Mouse (Mus musculus): ENCODE data around the gene Lclat1.

Gene Lclat1

GRCm38 (mm10) chr17:73107158-73108157 lies at the start of gene Lclat1:
Gene Lclat1 (plus strand): TSS chr17:73107985.
- peak; percentile 95 for DNase-seq

GRCm38 (mm10) chr17:73058319-73058718 lies 49.5 kb upstream of the Lclat1 start:
- no peak for DNase-seq

- no peak for DNase-seq
These were observed 47.4 kb upstream of the Lclat1 start for GRCm38 (mm10) chr17:73060224-73060896.

- no peak for DNase-seq
These were observed 46.9 kb upstream of the Lclat1 start for GRCm38 (mm10) chr17:73060897-73061252.

- DNase-seq: no peak
These were observed 45.1 kb upstream of the Lclat1 start for GRCm38 (mm10) chr17:73062701-73063100.

GRCm38 (mm10) chr17:73063299-73063698 lies 44.5 kb upstream of the Lclat1 start:
- no peak for DNase-seq

GRCm38 (mm10) chr17:73063781-73064180 lies 44.0 kb upstream of the Lclat1 start:
- DNase-seq: no peak

- no peak for DNase-seq
These were observed 41.2 kb upstream of the Lclat1 start for GRCm38 (mm10) chr17:73066387-73067169.

- DNase-seq: peak; percentile 49
These were observed 40.4 kb upstream of the Lclat1 start for GRCm38 (mm10) chr17:73067423-73067822.

GRCm38 (mm10) chr17:73068321-73068992 lies 39.3 kb upstream of the Lclat1 start:
- no peak for DNase-seq

- no peak for DNase-seq
These were observed 37.3 kb upstream of the Lclat1 start for GRCm38 (mm10) chr17:73070466-73070865.

- DNase-seq: no peak
These were observed 36.0 kb upstream of the Lclat1 start for GRCm38 (mm10) chr17:73071725-73072263.

- DNase-seq: no peak
These were observed 35.5 kb upstream of the Lclat1 start for GRCm38 (mm10) chr17:73072286-73072685.

GRCm38 (mm10) chr17:73074631-73075030 lies 33.2 kb upstream of the Lclat1 start:
- DNase-seq: no peak

- DNase-seq: no peak
These were observed 32.4 kb upstream of the Lclat1 start for GRCm38 (mm10) chr17:73075238-73075890.

- DNase-seq: no peak
These were observed 30.1 kb upstream of the Lclat1 start for GRCm38 (mm10) chr17:73077638-73078037.

GRCm38 (mm10) chr17:73081360-73082133 lies 26.2 kb upstream of the Lclat1 start:
- DNase-seq: no peak

- DNase-seq: no peak
These were observed 25.1 kb upstream of the Lclat1 start for GRCm38 (mm10) chr17:73082506-73083196.

- DNase-seq: peak; percentile 59
These were observed 20.5 kb upstream of the Lclat1 start for GRCm38 (mm10) chr17:73087045-73087910.

All from thymus, postnatal 4 days (tissue).